Mouse (Mus musculus) spleen, adult 2 months (tissue): ENCODE results near the gene Col4a3. TPM values are rescaled to one million over a fixed set of nuclear protein-coding genes. Genes with fewer than 3 reads are reported as not detected.

Experiments
- DNase-seq, 2 experiments: peaks; one replicate each; pipeline versions ENCODE4 v3.0.0 to v3.0.0-alpha.2; 2012 to 2021; ENCODE audit warnings: low spot score in 2 of 2, low read depth in 1 of 2
- H3K27ac ChIP-seq: fragments of 200-500 bp; 2 replicates; pipeline ENCODE4 v1.5.1; 2012; ENCODE audit warnings: low read length, inconsistent platforms; ENCODE audit not compliant: insufficient read depth
- H3K27me3 ChIP-seq: fragments of 200-500 bp; 2 replicates; pipeline ENCODE4 v1.6.1; 2012; ENCODE audit warnings: mild to moderate bottlenecking, moderate library complexity, low read length, inconsistent platforms; ENCODE audit not compliant: control insufficient read depth, insufficient read depth
- H3K36me3 ChIP-seq: fragments of 200-500 bp; 2 replicates; pipeline ENCODE4 v1.6.1; 2012; ENCODE audit warnings: mild to moderate bottlenecking, low read length, inconsistent platforms; ENCODE audit not compliant: control insufficient read depth, insufficient read depth
- H3K4me1 ChIP-seq: fragments of 200-500 bp; 2 replicates; pipeline ENCODE4 v1.6.1; 2011; ENCODE audit warnings: inconsistent platforms; ENCODE audit not compliant: control insufficient read depth, insufficient read depth, insufficient read length
- H3K4me3 ChIP-seq: fragments of 200-500 bp; 2 replicates; pipeline ENCODE4 v1.5.1; 2011; ENCODE audit warnings: mild to moderate bottlenecking, inconsistent platforms; ENCODE audit not compliant: insufficient read depth, insufficient read length; ENCODE audit errors: extremely low read depth
- CTCF ChIP-seq: fragments of 200-500 bp; IDR thresholded peaks from 2 replicates; pipeline ENCODE4 v1.5.1; 2011; ENCODE audit warnings: mild to moderate bottlenecking, inconsistent platforms; ENCODE audit not compliant: insufficient read depth, insufficient read length, insufficient replicate concordance; ENCODE audit errors: extremely low read depth
- POLR2A ChIP-seq: fragments of 200-500 bp; IDR thresholded peaks from 2 replicates; pipeline ENCODE4 v1.6.1; 2011; ENCODE audit warnings: low read depth, low read length, inconsistent platforms
- WGBS: fragments of 180-500 bp; shearing (Covaris S2); methylation state at CpG from one replicate; pipeline ENCODE4 v1.1.7; 2018; 5-methylcytosine and 5-hydroxymethylcytosine counted together
- polyA plus RNA-seq: library from polyadenylated mRNA; depleted of rRNA; stranded (reverse); fragments of >200 nt; gene quantifications from 2 replicates; pipeline ENCODE4 v1.2.3, GENCODE M21; 2012

Col4a3 gene
- polyA plus RNA-seq, 1 experiment: 0.04 TPM

DNA sequence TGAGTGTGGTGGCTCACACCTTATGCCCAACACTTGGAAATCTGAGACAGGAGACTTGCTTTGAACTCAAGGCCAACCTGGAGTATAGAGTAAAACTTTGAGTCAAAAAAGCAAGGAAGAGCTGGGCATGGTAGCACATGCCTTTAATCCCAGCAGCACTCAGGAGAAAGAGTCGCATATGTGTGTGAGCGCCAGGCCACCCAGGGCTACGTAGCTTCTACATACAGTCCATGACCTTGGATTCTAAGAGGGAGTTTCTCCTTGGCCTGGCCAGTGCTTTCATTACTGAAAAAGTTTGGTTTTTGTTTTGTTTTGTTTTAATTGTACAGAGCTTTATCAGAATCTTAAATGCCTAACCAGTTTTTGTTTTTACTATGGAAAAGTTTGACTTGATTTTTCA, 157.2 kb downstream of the Col4a3 start:
- peaks cover 15% of the 10 kb centered on the region for H3K36me3 ChIP-seq
- no peak overlapping the region for H3K27ac ChIP-seq
- no peaks in the 10 kb centered on the region for H3K27me3 ChIP-seq
- no peak overlapping the region for H3K4me3 ChIP-seq
- 96% methylated on average over 3 of the region's 3 CpGs for WGBS
- no peak for DNase-seq
- no peaks in the 10 kb centered on the region for H3K4me1 ChIP-seq
- TF ChIP-seq POLR2A: no peak
- TF ChIP-seq CTCF: no peak

DNA sequence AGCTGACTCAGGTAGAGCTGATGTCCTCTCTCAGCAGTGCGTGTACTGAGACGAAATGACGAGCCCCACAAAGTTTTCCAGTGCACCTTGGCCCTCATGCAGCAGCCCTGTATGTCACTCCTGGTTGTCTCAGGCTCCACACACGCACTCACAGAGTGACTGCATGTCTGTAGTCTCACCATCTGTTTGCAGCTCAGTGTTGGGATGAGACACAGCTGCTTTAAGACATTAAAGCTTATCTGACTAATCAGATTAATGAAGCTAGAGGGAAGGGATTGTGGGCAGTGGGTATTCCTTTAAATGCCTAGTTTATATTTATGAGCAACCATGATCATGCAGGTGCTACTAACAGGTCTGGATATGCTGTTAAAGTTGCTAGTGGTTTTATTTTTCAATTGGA, 159.7 kb downstream of the Col4a3 start:
- peaks cover 17% of the 10 kb centered on the region for H3K36me3 ChIP-seq
- no peak overlapping the region for H3K27ac ChIP-seq
- H3K4me1 ChIP-seq: no peaks in the 10 kb centered on the region
- no peak overlapping the region for H3K4me3 ChIP-seq
- TF ChIP-seq POLR2A: no peak
- no peak for TF ChIP-seq CTCF
- no peaks in the 10 kb centered on the region for H3K27me3 ChIP-seq
- DNase-seq: no peak
- 96% methylated on average over 4 of the region's 4 CpGs for WGBS

DNA sequence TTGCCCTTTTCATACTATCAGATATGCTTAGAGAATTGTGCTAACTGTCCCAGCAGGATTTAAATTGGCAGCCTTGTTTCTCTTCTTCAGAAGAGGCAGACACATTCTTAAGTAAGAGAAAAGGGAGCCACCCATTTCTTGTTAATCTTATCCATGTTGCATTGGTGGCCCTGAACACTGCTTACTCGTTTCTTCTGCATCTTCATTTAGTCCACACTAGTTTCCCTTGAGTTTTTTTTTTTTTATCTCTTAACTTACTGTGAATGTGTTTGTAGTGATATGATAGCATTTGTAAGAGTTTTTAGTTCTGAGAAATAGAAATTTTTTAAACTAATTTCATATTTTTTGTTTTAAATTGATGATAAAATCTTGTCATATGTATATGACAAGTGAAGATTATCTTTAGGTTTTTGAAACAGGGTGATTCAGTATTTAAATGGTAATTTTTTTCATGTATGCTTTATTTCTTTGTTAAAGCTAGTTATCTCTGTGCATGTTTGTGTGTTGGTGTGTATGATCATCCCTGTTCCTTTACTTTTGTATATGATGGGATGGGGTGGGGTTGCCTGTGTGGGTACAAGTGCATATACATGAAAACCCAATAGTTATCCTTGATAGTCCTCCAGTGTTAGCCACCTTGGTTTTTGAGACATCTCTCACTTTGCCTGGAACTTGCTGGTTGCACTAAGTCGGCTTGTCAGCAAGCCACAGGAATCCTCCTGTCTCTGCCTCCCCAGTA, 161.2 kb downstream of the Col4a3 start:
- TF ChIP-seq CTCF (no peak), POLR2A (no peak)
- Histone ChIP-seq H3K27ac (no peak overlapping the region), H3K36me3 (peaks cover 17% of the 10 kb centered on the region), H3K4me3 (no peak overlapping the region), H3K4me1 (no peaks in the 10 kb centered on the region), H3K27me3 (no peaks in the 10 kb centered on the region)
- WGBS: 91% methylated on average over 2 of the region's 2 CpGs
- no peak for DNase-seq

DNA sequence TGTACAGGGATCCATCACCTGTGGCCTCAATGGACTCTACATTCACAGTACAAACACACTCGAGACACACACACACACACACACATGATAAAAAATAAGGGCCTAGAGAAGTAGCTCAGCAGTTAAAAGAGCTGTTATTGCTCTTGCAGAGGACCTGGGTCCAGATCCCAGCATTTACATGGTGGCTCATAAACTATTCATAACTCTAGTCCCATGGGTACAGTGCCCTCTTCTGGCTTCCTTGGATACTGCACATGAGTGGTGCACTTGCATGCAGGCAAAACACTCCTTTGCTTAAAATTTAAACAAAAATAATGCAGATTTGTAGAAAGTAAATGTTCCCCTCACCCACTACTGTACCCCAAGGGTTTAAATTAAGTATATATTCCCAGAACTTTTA, 172.8 kb downstream of the Col4a3 start:
- no peak overlapping the region for H3K4me3 ChIP-seq
- H3K27me3 ChIP-seq: no peaks in the 10 kb centered on the region
- H3K4me1 ChIP-seq: no peaks in the 10 kb centered on the region
- WGBS: 92% methylated on average over 1 of the region's 1 CpGs
- no peak for DNase-seq
- TF ChIP-seq POLR2A (no peak), CTCF (no peak)
- H3K27ac ChIP-seq: no peak overlapping the region
- peaks cover 7% of the 10 kb centered on the region for H3K36me3 ChIP-seq

DNA sequence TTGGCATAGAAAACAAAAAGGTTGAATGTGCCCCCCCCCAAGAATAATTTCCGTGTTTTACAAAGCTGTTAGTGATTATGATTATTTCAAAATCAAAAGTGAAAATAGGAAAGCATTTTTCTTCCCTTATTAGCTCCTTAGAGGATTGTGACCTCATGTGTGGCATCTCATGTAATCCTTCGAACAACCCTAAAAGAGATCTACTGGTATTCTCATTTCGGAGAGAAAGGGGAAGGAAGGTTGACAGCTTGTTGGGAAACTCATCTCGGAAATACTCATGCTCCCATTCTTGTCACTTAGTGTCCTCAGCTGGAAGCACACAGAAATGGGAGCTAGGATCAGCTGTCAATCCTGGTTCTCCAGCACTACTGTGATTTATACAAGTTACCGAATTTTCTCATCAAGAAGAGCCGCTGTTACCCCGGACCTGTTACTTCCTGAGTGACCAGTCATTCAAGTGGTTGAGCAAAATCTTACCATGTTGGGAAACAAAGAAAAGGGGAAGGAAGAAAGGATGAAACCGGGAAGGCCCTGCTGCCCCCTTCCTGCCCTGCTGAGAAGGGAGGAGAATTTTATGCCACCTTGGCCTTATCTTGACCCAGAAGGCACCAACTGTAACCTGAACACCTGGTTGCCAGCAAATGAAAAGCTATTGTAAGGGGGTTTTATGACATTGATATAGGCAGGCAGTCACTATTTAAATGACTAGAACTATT, 174.9 kb downstream of the Col4a3 start:
- H3K4me3 ChIP-seq: no peak overlapping the region
- no peaks in the 10 kb centered on the region; the same call in 1 of the 2 replicates for H3K36me3 ChIP-seq
- no peak overlapping the region for H3K27ac ChIP-seq
- no peak for DNase-seq
- no peak for TF ChIP-seq CTCF
- TF ChIP-seq POLR2A: no peak
- no peaks in the 10 kb centered on the region for H3K27me3 ChIP-seq
- H3K4me1 ChIP-seq: no peaks in the 10 kb centered on the region
- 68% methylated on average over 8 of the region's 8 CpGs for WGBS

DNA sequence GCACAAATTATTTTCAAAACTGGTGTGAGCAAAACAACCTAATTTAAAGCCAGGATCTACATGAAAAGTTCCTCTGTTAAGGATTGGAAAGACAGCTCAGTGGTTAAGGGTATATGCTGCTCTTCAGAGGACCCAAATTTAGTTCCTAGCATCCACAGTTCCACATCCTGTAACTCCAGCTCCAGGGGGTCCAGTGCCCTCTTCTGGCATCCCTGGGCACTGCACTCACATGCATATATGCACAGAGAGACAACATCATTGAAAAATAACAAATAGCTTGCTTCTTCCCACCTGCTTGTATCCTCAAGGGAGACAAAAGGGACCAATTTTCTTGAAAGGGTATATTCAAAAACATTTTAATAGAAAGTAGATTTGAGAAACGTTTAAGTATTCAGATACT, 175.6 kb downstream of the Col4a3 start:
- Histone ChIP-seq H3K36me3 (no peaks in the 10 kb centered on the region; the same call in 1 of the 2 replicates), H3K27ac (no peak overlapping the region)
- TF ChIP-seq CTCF: peak; percentile 2; the same call in 1 of the 2 replicates
- TF ChIP-seq POLR2A: no peak

DNA sequence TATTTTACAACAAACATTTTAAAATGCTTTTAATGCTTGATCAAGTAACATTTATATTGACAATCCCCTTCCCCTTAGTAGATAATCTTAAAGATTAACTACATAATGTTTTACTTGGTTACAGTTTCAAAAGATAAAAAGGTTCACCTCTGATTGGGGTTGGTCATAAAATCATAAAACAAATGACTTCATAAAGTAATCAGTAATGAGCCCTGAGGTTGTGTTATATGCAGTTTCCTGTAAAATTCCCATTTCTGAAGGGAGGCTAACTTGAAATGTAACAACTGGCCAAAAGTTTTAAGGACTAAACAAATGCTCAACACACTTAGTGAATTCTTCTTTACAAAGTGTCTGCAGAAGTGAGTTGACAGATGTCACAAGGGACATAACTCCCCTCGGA, 179.5 kb downstream of the Col4a3 start:
- no peak for DNase-seq
- H3K27ac ChIP-seq: no peak overlapping the region
- no peaks in the 10 kb centered on the region for H3K4me1 ChIP-seq
- WGBS: 90% methylated on average over 1 of the region's 1 CpGs
- no peaks in the 10 kb centered on the region for H3K27me3 ChIP-seq
- TF ChIP-seq CTCF (no peak), POLR2A (no peak)
- no peak overlapping the region for H3K4me3 ChIP-seq
- H3K36me3 ChIP-seq: no peaks in the 10 kb centered on the region; the same call in 1 of the 2 replicates

More for the DNA sequence above, 175.6 kb downstream of the Col4a3 start:
- H3K4me1 ChIP-seq: no peaks in the 10 kb centered on the region
- no peak for DNase-seq
- no peaks in the 10 kb centered on the region for H3K27me3 ChIP-seq
- 88% methylated on average over 1 of the region's 1 CpGs for WGBS
- no peak overlapping the region for H3K4me3 ChIP-seq
